Mouse (Mus musculus) embryonic stem cell, embryonic (primary cell): ENCODE measurements around the gene Zfr.
"Not testable (repeated sequence)": the region's sequence is repeated elsewhere in the genome, so short reads cannot be mapped to it uniquely, and the experiment has no call there.

Experiments
- CTCF ChIA-PET, 4 experiments: fragments of 300-600 bp in 2 of 4; fragments of 350-600 bp in 2 of 4; sonication (Branson Sonifier 250); formaldehyde crosslinking; loops; one replicate each; lab custom pipeline; 2022; ENCODE audit warnings: inconsistent platforms in 2 of 4; lab: Charles Lee
- POLR2A ChIA-PET, 4 experiments: fragments of 300-600 bp in 2 of 4; fragments of 350-600 bp in 2 of 4; sonication (Branson Sonifier 250); formaldehyde crosslinking; loops; one replicate each; lab custom pipeline; 2022; ENCODE audit warnings: antibody characterized with exemption in 4 of 4, inconsistent platforms in 1 of 4; lab: Charles Lee

Zfr gene

DNA sequence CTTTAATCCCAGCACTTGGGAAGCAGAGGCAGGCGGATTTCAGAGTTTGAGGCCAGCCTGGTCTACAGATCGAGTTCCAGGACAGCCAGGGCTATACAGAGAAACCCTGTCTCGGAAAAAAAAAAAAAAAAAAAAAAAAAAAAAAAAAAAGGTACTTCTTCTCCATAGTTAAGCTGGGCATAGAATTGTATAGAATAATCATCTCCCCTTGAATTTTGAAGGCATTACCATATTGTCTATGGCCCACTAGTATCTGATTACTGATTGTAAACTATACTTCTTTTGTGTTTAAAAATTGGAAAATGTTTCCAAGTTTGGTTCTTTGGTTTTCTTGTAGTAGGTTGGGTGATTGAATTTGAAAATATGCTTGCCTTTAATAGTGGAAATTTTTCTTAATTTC lies 13.2 kb downstream of the Zfr start:
- CTCF ChIA-PET, result not testable (repeated sequence)
- POLR2A ChIA-PET, result interaction anchor here in 2 of 4 experiments (0.6 to 1.6 kb wide), 8 partner anchors 10 to 722 kb away, joined by 3 to 7 read pairs (median 4); no protein-coding TSS in a partner anchor

DNA sequence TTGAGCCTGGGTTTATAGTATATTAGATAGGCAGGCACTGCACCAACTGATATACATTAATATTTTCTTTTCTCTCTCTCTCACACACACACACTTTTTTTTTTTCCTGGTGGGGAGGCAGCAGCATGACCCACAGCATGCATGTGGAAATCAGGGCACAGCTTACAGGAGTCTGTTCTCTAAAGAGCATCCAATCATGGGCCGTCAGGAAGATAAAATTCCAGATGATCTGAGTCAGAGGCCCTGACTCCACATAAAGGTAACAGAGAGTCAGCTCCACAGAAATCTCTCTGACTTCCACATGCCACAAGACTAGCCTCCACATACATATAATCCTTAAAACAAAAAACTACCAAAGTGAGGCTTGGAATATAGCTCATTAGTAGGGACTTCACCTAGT lies 16.9 kb downstream of the Zfr start:
- ChIA-PET CTCF (interaction anchor here in 2 of 4 experiments (0.6 to 0.9 kb wide), 2 partner anchors 155 to 163 kb away, joined by 5 to 11 read pairs; no protein-coding TSS in a partner anchor), POLR2A (interaction anchor here in 3 of 4 experiments (0.6 to 2.5 kb wide), 13 partner anchors 9 to 700 kb away, joined by 3 to 9 read pairs (median 3); no protein-coding TSS in a partner anchor)

DNA sequence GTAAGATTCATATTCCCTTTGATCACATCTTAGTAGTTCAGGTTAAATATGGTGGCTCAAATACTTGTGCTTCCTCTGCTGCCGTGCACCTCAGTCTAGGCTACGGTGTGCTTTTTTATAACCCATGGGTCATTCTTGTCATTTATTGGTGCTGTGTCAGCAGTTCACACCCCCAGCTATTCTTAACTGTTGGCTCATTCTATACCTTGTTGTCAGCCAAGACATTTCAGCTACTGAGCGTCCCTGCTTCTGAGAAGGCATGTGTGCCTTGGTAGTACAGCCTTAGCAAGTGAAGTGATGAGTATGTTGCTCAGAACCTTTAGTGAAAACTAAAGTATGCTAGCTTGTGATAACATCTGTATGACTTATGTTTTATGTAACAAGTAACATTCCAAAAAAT lies 17.7 kb downstream of the Zfr start:
- POLR2A ChIA-PET, result interaction anchor here in 2 of 4 experiments (0.6 to 2.5 kb wide), 12 partner anchors 16 to 699 kb away, joined by 3 to 9 read pairs (median 3); no protein-coding TSS in a partner anchor

DNA sequence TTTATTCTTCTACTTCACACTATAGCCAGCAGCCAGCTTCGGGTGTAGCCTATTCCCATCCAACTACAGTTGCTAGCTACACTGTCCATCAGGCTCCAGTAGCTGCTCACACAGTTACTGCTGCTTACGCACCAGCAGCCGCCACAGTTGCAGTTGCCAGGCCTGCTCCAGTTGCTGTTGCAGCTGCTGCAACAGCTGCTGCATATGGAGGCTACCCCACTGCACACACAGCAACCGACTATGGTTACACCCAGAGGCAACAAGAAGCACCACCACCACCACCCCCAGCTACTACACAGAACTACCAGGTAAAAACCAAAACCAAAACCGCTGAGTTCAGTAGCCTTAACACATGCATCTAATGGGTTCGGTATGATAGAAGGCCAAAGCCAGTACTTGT lies 18.7 kb downstream of the Zfr start:
- ChIA-PET POLR2A (interaction anchor here in 2 of 4 experiments (0.5 to 2.5 kb wide), 3 partner anchors 12 to 99 kb away, joined by 4 to 9 read pairs (median 8); no protein-coding TSS in a partner anchor), CTCF (no interaction called here)

More for the DNA sequence above, 17.7 kb downstream of the Zfr start:
- CTCF ChIA-PET, result interaction anchor here in 1 of 4 experiments (0.6 kb wide), 1 partner anchor 156 kb away, joined by 11 read pairs; no protein-coding TSS in a partner anchor

DNA sequence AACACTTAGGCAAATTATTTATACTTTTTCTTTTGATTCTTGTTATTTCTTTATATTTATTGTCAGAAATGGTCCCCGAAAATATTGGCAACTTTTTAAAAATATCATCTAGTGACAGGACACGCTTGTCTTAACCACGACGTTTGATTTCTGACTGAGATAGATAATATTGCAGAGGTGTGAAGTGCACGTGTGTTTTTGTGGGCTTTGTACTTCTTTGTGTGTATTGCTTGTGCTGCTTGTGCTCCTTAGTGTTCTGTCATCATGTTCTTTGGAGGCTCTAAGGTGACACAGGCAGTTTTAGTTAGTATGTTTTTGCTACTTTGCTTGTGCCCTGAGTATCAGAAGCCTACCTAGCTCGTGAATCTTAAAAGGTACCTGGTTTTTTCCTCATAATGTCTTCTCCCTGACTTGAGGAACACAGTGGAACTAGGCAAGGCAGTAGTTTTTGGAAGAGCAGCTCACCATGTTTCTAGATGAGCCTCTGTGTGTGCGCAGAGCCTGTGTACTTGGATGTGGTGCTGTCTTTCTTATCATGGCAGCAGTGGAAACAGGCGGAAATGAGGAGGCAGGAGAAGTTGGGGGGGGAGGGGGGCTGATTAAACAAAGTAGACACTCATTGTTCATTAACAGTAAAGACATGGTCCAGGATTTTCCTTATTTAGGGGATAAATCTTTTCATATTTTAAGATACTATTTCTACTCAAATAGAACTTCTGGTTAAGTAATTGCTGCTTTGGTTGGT lies 23.5 kb downstream of the Zfr start:
- POLR2A ChIA-PET, result interaction anchor here in 2 of 4 experiments (0.7 to 1.6 kb wide), 4 partner anchors 9 to 169 kb away, joined by 3 to 8 read pairs (median 3); no protein-coding TSS in a partner anchor
- CTCF ChIA-PET, result interaction anchor here in 2 of 4 experiments (0.5 to 0.7 kb wide), 3 partner anchors 51 to 734 kb away, joined by 3 to 5 read pairs (median 3); no protein-coding TSS in a partner anchor

DNA sequence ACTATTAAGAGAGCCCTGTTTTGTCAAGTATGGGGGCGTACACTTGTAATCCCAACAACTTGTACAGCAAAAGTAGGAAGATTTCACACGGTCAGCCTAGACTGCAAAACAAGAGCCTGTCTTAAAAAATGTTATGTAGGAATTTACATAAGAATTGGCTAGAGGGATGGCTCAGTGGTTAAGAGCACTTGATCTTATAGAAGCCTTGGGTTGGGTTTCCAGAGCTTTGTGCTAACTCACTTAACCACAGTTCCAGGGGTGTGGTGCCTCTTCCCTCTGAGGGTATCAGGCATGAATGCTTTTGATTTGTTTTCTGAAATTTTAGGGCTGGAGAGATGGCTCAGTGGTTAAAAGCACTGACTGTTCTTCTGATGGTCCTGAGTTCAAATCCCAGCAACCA lies 29.8 kb downstream of the Zfr start:
- POLR2A ChIA-PET, result interaction anchor here in 2 of 4 experiments (0.6 to 1.7 kb wide), 11 partner anchors 12 to 724 kb away, joined by 3 to 5 read pairs (median 3); no protein-coding TSS in a partner anchor
- CTCF ChIA-PET, result interaction anchor here in 1 of 4 experiments (1.0 kb wide), 1 partner anchor 176 kb away, joined by 3 read pairs; no protein-coding TSS in a partner anchor

DNA sequence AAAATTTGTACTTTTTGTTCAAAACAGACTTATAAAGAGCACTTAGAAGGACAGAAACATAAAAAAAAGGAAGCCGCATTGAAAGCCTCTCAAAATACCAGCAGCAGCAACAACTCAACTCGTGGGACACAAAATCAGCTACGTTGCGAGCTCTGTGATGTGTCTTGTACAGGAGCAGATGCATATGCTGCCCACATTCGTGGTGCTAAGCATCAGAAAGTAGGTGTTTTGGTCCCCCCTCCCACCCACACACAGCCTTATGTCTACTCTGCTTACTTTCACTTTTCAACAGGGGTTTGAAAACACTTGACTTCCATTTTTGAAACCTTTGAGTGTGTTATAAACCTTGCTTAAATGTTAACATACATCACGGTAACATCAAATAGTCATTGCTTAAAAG lies 31.9 kb downstream of the Zfr start:
- ChIA-PET POLR2A (interaction anchor here in 1 of 4 experiments (0.6 to 1.3 kb wide), 2 partner anchors 8 to 49 kb away, joined by 3 read pairs; no protein-coding TSS in a partner anchor), CTCF (no interaction called here)

DNA sequence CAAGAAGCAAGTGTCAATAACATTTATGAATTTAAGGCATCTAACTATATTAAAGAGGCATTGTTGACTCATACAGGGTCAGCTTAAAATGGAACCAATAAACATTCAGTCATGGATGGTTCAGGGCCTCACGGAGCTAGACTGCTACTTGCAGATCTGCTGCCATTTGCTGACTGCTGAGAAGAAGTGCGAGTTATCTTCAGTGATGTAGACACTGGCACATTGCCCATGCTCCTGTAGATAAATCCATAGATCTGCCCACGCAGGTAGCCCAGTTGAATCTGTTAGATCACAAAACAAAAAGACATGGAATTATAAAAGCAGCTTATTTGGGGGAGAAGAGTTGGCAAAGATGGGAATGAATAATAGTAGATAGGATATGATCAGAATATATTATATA lies 36.1 kb downstream of the Zfr start:
- POLR2A ChIA-PET, result interaction anchor here in 1 of 4 experiments (0.5 to 2.2 kb wide), 4 partner anchors 152 to 582 kb away, joined by 3 to 5 read pairs (median 5); partner anchors contain the start of gene Golph3
- CTCF ChIA-PET, result no interaction called here

DNA sequence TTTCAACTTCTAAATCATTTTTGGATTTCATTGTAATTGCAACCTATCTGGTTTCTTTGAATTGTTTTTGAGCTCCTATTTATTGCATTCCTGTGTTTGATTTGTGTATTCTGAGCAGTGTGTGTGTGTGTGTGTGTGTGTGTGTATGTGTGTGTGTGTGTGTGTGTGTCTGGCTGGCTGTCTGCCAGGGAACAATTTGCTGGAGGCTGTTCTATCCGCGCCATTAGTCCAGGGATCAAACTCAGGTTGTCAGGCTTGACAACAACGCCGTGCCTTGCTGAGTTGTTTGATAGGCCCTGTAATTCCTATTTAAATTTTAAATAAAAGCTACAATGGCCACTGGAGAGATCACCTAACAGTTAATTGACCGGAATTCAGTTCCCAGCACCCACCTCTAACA lies 60.5 kb downstream of the Zfr start:
- POLR2A ChIA-PET, result interaction anchor here in 2 of 4 experiments (0.7 to 3.9 kb wide), 8 partner anchors 11 to 142 kb away, joined by 3 to 10 read pairs (median 3); no protein-coding TSS in a partner anchor
- CTCF ChIA-PET, result interaction anchor here in 2 of 4 experiments (0.6 to 0.7 kb wide), 2 partner anchors 12 to 583 kb away, joined by 3 read pairs; no protein-coding TSS in a partner anchor

DNA sequence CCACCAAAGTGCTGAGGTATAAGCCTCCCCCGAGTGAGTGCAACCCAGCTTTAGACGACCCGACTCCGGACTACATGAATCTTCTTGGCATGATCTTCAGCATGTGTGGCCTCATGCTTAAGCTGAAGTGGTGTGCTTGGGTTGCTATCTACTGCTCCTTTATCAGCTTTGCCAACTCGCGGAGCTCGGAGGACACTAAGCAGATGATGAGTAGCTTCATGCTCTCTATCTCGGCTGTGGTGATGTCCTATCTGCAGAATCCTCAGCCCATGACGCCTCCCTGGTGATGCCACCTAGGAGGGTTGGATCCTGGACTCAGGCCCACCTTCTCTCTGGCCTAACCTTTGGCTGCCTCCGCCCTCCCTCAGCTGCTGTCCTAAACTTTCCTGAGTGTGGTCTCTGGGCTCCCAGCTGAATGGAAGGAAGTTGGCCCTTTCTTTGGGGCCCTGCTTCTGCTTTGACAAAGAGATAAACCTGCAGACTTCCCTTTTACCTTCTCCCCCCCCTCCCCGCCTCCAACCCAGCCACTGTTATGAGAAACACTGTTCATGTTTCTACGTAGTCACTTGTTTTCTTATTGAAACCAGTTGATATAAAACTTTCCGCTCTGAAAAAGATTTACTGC lies 63.7 kb downstream of the Zfr start:
- POLR2A ChIA-PET, result interaction anchor here in 2 of 4 experiments (0.6 to 1.4 kb wide), 2 partner anchors 23 to 65 kb away, joined by 3 to 9 read pairs; no protein-coding TSS in a partner anchor

DNA sequence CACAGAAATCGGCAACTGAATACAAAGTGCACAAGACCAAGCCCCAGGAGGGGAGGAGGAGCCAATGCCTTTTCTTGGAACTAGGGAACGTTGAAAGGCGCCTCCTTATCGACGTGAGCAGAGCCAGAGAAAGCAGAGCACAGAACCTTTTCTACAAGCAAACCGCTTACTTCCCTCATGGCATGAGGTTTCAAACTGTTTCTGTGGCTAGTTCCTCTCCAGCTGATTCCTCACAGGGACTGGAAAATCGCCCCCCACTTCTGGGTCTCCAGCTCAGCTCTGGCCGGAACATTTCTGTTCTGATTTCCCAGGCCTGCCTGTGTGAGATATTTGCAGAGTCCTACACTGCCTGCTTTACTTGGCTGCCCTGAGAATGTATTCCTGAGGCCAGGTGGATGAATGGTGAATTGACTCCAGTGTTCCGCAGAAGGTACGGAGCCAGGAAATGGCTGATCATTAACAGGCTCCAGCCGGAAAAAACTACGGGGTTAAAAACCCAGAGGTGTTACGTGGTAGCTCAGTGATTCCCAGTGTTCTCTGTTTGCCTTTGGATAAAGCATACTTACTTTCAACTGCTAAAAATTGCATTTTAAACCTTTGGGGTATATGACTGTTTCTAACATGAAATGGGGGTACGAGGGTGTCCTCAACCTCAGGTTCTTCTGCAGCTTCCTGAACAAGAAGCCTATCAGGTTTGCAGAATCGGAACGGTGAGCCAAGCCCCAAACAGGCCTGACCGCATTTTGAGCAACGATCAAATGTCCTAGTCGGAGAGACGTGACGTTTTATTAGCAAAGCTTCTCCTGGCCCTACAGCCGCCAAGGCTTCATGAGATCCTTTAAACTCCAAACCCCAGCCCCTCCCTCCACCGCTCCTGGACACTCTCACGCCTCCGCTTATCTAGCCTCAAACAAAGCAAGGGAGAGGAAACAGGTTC lies 76.5 kb downstream of the Zfr start:
- POLR2A ChIA-PET, result interaction anchor here (0.6 to 2.2 kb wide), 17 partner anchors 8 to 312 kb away, joined by 3 to 10 read pairs (median 3); partner anchors contain the start of gene Mtmr12 (in 1 of the 4)
- CTCF ChIA-PET, result interaction anchor here in 1 of 4 experiments (1.3 kb wide), 1 partner anchor 73 kb away, joined by 3 read pairs; no protein-coding TSS in a partner anchor

More for the DNA sequence above, 63.7 kb downstream of the Zfr start:
- CTCF ChIA-PET, result not testable (repeated sequence)

DNA sequence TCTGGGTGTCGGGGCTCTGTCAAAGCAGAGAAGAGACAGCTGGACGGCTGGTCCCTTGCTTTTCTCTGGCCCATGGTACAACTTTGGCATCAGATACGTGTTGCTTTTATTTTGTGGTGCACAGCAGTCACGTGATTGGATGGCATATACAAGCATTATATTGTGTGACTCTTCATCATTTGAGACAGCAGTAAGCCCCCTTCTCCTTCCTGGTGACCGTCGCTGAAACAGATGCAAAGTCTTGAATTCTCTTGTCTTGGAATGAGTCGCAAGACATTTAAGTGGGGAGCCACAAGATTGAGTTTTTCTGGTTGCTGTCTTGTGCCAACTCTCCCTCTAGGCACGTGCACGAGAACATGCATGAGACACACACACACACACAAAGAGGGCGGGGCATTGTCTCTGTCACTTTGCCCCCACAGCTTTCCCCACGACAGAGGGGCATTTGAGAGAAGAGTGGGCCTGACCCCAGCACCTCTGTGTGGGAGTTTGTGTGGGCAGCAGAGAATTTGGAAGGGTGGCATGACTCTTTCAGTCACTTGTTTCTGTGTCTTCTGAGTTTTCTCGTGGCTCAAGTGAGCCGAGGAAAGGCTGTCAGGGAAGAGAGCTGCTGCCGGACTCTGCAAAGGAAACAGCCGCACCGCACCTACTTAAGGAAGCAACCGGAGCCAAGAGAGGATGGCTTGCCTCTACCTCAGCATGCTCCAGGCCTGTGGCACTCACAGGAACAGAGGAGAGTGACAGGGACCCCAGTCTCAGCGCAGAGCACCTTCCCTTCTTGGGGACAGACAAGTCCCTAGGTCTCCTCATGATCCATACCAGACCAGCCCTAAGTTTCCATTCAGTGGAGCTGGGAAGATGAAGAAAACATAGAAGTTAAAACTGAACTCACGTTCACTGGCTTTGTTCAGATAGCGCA lies 77.4 kb downstream of the Zfr start:
- ChIA-PET CTCF (interaction anchor here (0.6 to 2.4 kb wide), 6 partner anchors 23 to 73 kb away, joined by 3 to 14 read pairs (median 4); no protein-coding TSS in a partner anchor), POLR2A (interaction anchor here (0.5 to 2.6 kb wide), 18 partner anchors 8 to 163 kb away, joined by 3 to 10 read pairs (median 4); partner anchors contain the start of gene Mtmr12 (in 1 of the 4))

DNA sequence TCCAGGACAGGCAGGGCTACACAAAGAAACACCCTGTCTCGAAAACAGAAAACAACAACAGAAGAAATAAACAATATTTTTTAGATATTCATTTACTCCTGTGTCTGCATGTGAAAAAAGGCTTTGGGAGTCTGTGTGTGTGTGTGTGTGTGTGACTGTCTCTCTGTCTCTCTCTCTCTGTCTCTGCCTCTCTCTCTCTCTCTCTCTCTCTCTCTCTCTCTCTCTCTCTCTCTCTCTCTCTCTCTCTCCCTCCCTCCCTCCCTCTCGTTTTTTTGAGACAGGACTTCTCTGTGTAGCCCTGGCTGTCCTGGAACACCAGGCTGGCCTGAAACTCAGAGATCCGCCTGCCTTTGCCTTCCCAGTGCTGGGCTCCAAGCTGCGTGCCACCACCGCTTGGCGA lies 78.3 kb downstream of the Zfr start:
- POLR2A ChIA-PET, result interaction anchor here in 2 of 4 experiments (0.5 to 2.7 kb wide), 23 partner anchors 7 to 216 kb away, joined by 3 to 14 read pairs (median 4); partner anchors contain the start of genes Golph3 (in 1 of the 2) and Mtmr12 (in 1 of the 2)
- CTCF ChIA-PET, result interaction anchor here (0.6 to 2.4 kb wide), 18 partner anchors 16 to 378 kb away, joined by 3 to 14 read pairs (median 6); no protein-coding TSS in a partner anchor

DNA sequence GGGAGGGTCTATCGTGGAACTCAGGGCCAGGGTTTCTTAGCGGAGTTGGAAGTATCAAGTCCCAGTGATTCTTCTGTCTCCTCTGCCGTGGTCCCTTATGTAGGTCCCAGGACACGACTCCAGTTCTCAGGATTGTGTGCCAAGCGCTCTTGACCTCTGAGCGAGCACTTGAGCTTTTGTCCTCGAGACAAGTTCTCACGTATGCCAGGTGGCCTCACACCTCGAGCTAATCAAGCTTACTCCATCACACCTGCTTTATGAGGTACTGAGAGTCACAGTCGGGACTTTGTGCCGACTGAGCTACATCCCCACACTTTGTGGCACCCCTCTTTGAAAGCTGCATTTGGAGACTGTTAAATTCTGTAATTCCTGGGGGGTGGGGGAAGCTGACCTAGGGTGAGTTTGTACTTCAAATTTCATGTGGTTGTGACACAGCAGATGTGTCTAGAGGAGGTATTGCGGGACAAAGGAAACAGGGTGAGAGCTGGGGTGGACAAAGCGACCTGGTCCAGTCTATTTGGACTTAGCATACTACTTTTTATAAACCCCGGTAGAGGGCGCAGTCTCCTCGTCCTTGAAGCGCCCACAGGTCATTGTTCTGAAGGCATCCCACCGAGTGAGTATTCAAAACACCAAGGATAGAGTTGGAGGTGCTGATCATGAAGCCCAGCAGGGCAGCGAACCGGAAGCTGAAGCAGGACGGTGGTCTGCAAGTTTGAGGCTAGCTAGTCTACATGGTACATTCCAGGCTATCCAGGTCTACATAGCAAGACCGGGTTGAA lies 79.0 kb downstream of the Zfr start:
- ChIA-PET CTCF (interaction anchor here (0.5 to 2.4 kb wide), 28 partner anchors 8 to 377 kb away, joined by 3 to 14 read pairs (median 5); no protein-coding TSS in a partner anchor), POLR2A (interaction anchor here in 3 of 4 experiments (0.6 to 2.7 kb wide), 36 partner anchors 8 to 217 kb away, joined by 3 to 14 read pairs (median 4); partner anchors contain the start of genes Mtmr12 (in 2 of the 3) and Golph3 (in 1 of the 3))

DNA sequence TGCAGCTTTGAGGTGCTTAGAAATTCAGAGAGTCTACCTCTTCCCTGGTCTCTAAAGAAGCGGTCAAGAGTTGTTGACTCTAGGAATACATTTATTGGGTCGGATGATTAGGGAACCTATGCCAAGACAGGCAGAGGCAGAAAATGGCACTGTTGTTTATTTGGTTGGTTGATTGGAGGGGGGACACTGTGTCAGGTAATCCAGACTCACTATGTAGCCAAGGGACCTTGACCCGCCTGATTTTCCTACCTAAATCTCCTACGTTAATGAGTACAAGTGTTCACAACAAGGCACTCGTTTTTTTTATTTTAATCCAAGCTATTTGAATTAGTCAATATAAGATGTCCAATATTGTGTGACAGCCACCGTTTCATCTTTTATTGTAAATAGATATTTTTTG lies 79.7 kb downstream of the Zfr start:
- CTCF ChIA-PET, result interaction anchor here (0.6 to 2.4 kb wide), 21 partner anchors 9 to 353 kb away, joined by 3 to 14 read pairs (median 6); no protein-coding TSS in a partner anchor
- POLR2A ChIA-PET, result interaction anchor here in 3 of 4 experiments (0.5 to 2.7 kb wide), 33 partner anchors 8 to 680 kb away, joined by 3 to 14 read pairs (median 4); partner anchors contain the start of genes Golph3 (in 1 of the 3) and Mtmr12 (in 1 of the 3)
